Mouse (Mus musculus) hindbrain, postnatal 0 days (tissue): ENCODE data around the gene Gm27027. TPM values are rescaled to one million over a fixed set of nuclear protein-coding genes. Genes with fewer than 3 reads are reported as not detected.

Source experiments
- ATAC-seq: fragments of 200-750 bp; cut with Nextera tagmentation; 2 replicates; pipeline ENCODE4 v1.8.0; 2017; ENCODE audit warnings: mild to moderate bottlenecking, moderate TSS enrichment, moderate library complexity
- DNase-seq: peaks from one replicate; pipeline ENCODE4 v3.0.0-alpha.2; 2015; ENCODE audit warnings: low spot score
- H3K27ac ChIP-seq: fragments of 300-500 bp; sonication (generic); 2 replicates; pipeline ENCODE4 v1.5.1; 2014; ENCODE audit warnings: mild to moderate bottlenecking
- H3K27me3 ChIP-seq: fragments of 300-500 bp; sonication (generic); 2 replicates; pipeline ENCODE4 v1.6.1; 2014; ENCODE audit warnings: low read length, mixed read lengths; ENCODE audit not compliant: insufficient read depth
- H3K36me3 ChIP-seq: fragments of 300-500 bp; sonication (generic); 2 replicates; pipeline ENCODE4 v1.6.1; 2014; ENCODE audit warnings: low read length, mixed read lengths; ENCODE audit not compliant: insufficient read depth
- H3K4me1 ChIP-seq: fragments of 300-500 bp; sonication (generic); 2 replicates; pipeline ENCODE4 v1.6.1; 2014; ENCODE audit warnings: antibody characterized with exemption, low read length, mixed read lengths; ENCODE audit not compliant: insufficient read depth
- H3K4me2 ChIP-seq: fragments of 300-500 bp; sonication (generic); 2 replicates; pipeline ENCODE4 v1.6.1; 2014; ENCODE audit warnings: low read depth, mild to moderate bottlenecking, low read length, moderate library complexity, mixed read lengths
- H3K4me3 ChIP-seq: fragments of 300-500 bp; sonication (generic); 2 replicates; pipeline ENCODE4 v1.5.1; 2014; ENCODE audit warnings: low read length
- H3K9ac ChIP-seq: fragments of 300-500 bp; sonication (generic); replicated peaks from 2 replicates; pipeline ENCODE4 v1.6.1; 2014; ENCODE audit warnings: mild to moderate bottlenecking, low read length, moderate library complexity, mixed read lengths
- H3K9me3 ChIP-seq: fragments of 300-500 bp; sonication (generic); 2 replicates; pipeline ENCODE4 v1.6.1; 2016; ENCODE audit warnings: low read length, mixed read lengths
- CTCF ChIP-seq: IDR thresholded peaks from 2 replicates; pipeline ENCODE4 v1.5.1; 2016; ENCODE audit warnings: antibody characterized with exemption, control low read depth, low read depth
- WGBS: fragments of 180-500 bp; shearing (Covaris S2); extraction: QIAGEN DNeasy Blood & Tissue Kit; methylation state at CpG from one replicate; pipeline ENCODE4 v1.1.7; 2014; 5-methylcytosine and 5-hydroxymethylcytosine counted together
- polyA plus RNA-seq: library from polyadenylated mRNA; unstranded; fragments of >200 nt; fragmentation: Nextera tagmentation; extraction: Ambion mirVana; gene quantifications from 2 replicates; pipeline ENCODE4 v1.2.1, GENCODE M21; 2015
- total RNA-seq: library from RNA; depleted of rRNA; stranded (reverse); fragments of >200 nt; gene quantifications from 2 replicates; pipeline ENCODE4 v1.2.3, GENCODE M21; 2014

The Gm27027 gene
- total and polyA plus RNA-seq, 2 experiments from 2014 or later, result not detected

- no peak overlapping the region for H3K27ac ChIP-seq
- WGBS, result 95% methylated on average over 4 of the region's 4 CpGs
- no peak overlapping the region for H3K4me3 ChIP-seq
- H3K36me3 ChIP-seq, result no peaks in the 10 kb centered on the region
- H3K27me3 ChIP-seq, result no peaks in the 10 kb centered on the region
- 0 out of 2 replicates have a peak, but pooled peaks cover 7% of the 10 kb centered on the region for H3K9me3 ChIP-seq
- H3K4me1 ChIP-seq, result no peaks in the 10 kb centered on the region
- H3K9ac ChIP-seq, result no peak overlapping the region
- no peak for TF ChIP-seq CTCF
- DNase-seq (no peak), ATAC-seq (no peak)
- H3K4me2 ChIP-seq, result no peak overlapping the region
Observed at GRCm38 (mm10) chr2:93944855-93945254, 51.3 kb downstream of the Gm27027 start.

- Histone ChIP-seq H3K9me3 (0 out of 2 replicates have a peak, but pooled peaks cover 7% of the 10 kb centered on the region), H3K4me3 (no peak overlapping the region), H3K36me3 (no peaks in the 10 kb centered on the region), H3K27me3 (no peaks in the 10 kb centered on the region), H3K27ac (no peak overlapping the region), H3K4me1 (no peaks in the 10 kb centered on the region), H3K9ac (no peak overlapping the region), H3K4me2 (no peak overlapping the region)
- no peak for DNase-seq
- TF ChIP-seq CTCF, result peak; percentile 18
- 93% methylated on average over 2 of the region's 2 CpGs for WGBS
- ATAC-seq, result no peak
Observed at GRCm38 (mm10) chr2:93944099-93944498, 52.1 kb downstream of the Gm27027 start.

GRCm38 (mm10) chr2:93941670-93942069 is 54.5 kb downstream of the Gm27027 start:
- H3K4me3 ChIP-seq, result no peak overlapping the region
- ATAC-seq (no peak), DNase-seq (no peak)
- no peak overlapping the region for H3K4me2 ChIP-seq
- TF ChIP-seq CTCF, result no peak
- WGBS, result 69% methylated on average over 11 of the region's 11 CpGs
- no peak overlapping the region for H3K9ac ChIP-seq
- 0 out of 2 replicates have a peak, but pooled peaks cover 7% of the 10 kb centered on the region for H3K9me3 ChIP-seq
- no peaks in the 10 kb centered on the region for H3K36me3 ChIP-seq
- H3K27me3 ChIP-seq, result no peaks in the 10 kb centered on the region
- H3K27ac ChIP-seq, result no peak overlapping the region
- H3K4me1 ChIP-seq, result no peaks in the 10 kb centered on the region

- Histone ChIP-seq H3K4me2 (no peak overlapping the region), H3K9ac (no peak overlapping the region), H3K4me3 (no peak overlapping the region), H3K4me1 (no peaks in the 10 kb centered on the region), H3K27ac (no peak overlapping the region), H3K27me3 (no peaks in the 10 kb centered on the region), H3K9me3 (0 out of 2 replicates have a peak, but pooled peaks cover under 1% of the 10 kb centered on the region), H3K36me3 (no peaks in the 10 kb centered on the region)
- DNase-seq (peak; percentile 20), ATAC-seq (no peak)
- no peak for TF ChIP-seq CTCF
- 70% methylated on average over 9 of the region's 9 CpGs for WGBS
Observed at GRCm38 (mm10) chr2:93938534-93938933, 57.6 kb downstream of the Gm27027 start.

- 88% methylated on average over 10 of the region's 10 CpGs for WGBS
- Histone ChIP-seq H3K4me3 (no peak overlapping the region), H3K4me2 (no peak overlapping the region), H3K9ac (no peak overlapping the region), H3K27me3 (no peaks in the 10 kb centered on the region), H3K9me3 (no peaks in the 10 kb centered on the region), H3K27ac (no peak overlapping the region), H3K4me1 (no peaks in the 10 kb centered on the region), H3K36me3 (no peaks in the 10 kb centered on the region)
- no peak for TF ChIP-seq CTCF
- ATAC-seq, result no peak
- no peak for DNase-seq
Observed at GRCm38 (mm10) chr2:93928866-93929265, 67.3 kb downstream of the Gm27027 start.

- Histone ChIP-seq H3K9me3 (no peaks in the 10 kb centered on the region), H3K9ac (no peak overlapping the region), H3K4me1 (no peaks in the 10 kb centered on the region), H3K27me3 (no peaks in the 10 kb centered on the region), H3K36me3 (no peaks in the 10 kb centered on the region), H3K4me2 (no peak overlapping the region), H3K4me3 (no peak overlapping the region), H3K27ac (no peak overlapping the region)
- no peak for TF ChIP-seq CTCF
- no peak for DNase-seq
- WGBS, result 70% methylated on average over 13 of the region's 13 CpGs
- no peak for ATAC-seq
Observed at GRCm38 (mm10) chr2:93927701-93928437, 68.3 kb downstream of the Gm27027 start.

- TF ChIP-seq CTCF, result no peak
- ATAC-seq (no peak), DNase-seq (no peak)
- H3K27me3 ChIP-seq, result no peaks in the 10 kb centered on the region
- no peak overlapping the region for H3K9ac ChIP-seq
- no peaks in the 10 kb centered on the region for H3K4me1 ChIP-seq
- no peak overlapping the region for H3K27ac ChIP-seq
- H3K4me2 ChIP-seq, result no peak overlapping the region
- H3K36me3 ChIP-seq, result no peaks in the 10 kb centered on the region
- H3K4me3 ChIP-seq, result no peak overlapping the region
- 96% methylated on average over 8 of the region's 8 CpGs for WGBS
- H3K9me3 ChIP-seq, result no peaks in the 10 kb centered on the region
Observed at GRCm38 (mm10) chr2:93926141-93926540, 70.0 kb downstream of the Gm27027 start.
